Mouse (Mus musculus) C2C12 (cell line): ENCODE data around the gene Evpl.

ENCODE experiments used
- CEBPB ChIP-seq: IDR thresholded peaks from one replicate; pipeline ENCODE4 v1.6.1; 2011; ENCODE audit warnings: low read depth, mild to moderate bottlenecking, control low read depth, moderate library complexity
- CTCF ChIP-seq: IDR thresholded peaks from one replicate; pipeline ENCODE4 v1.5.1; 2011; ENCODE audit not compliant: control insufficient read depth, insufficient read depth, insufficient read length
- MAX ChIP-seq: IDR thresholded peaks from one replicate; pipeline ENCODE4 v1.6.1; 2011; ENCODE audit warnings: mild to moderate bottlenecking, control low read depth
- MYOD1 ChIP-seq: IDR thresholded peaks from one replicate; pipeline ENCODE4 v1.6.1; 2011; ENCODE audit warnings: low read depth; ENCODE audit not compliant: control insufficient read depth, insufficient read length
- MYOG ChIP-seq: IDR thresholded peaks from one replicate; pipeline ENCODE4 v1.6.1; 2011; ENCODE audit not compliant: control insufficient read depth, insufficient read length; ENCODE audit errors: extremely low read depth
- USF1 ChIP-seq: IDR thresholded peaks from one replicate; pipeline ENCODE4 v1.6.1; 2011; ENCODE audit warnings: low read depth, mild to moderate bottlenecking, control low read depth, moderate library complexity

- no peak for TF ChIP-seq CEBPB
- TF ChIP-seq MYOD1, result no peak
- TF ChIP-seq USF1, result no peak
- no peak for TF ChIP-seq CTCF
- TF ChIP-seq MYOG, result no peak
- no peak for TF ChIP-seq MAX
Observed at GRCm38 (mm10) chr11:116267637-116268036, 29.8 kb upstream of the Evpl start.
